Mouse (Mus musculus) heart, postnatal 14 days (tissue): ENCODE data around the gene Ttll12. TPM values are rescaled to one million over a fixed set of nuclear protein-coding genes. Genes with fewer than 3 reads are reported as not detected.

Source experiments
- DNase-seq, 2 experiments: peaks; one replicate each; pipeline ENCODE4 v3.0.0; 2021 to 2022
- intact Hi-C: fragments of 180-260 bp; cut with DNase I; formaldehyde crosslinking; loops from one replicate; pipeline ENCODE4 v1.15.1; 2025
- total RNA-seq, 2 experiments: library from RNA; stranded (reverse); gene quantifications; 2 replicates each; pipeline ENCODE4 v1.2.3; 2021

Ttll12 gene
- total RNA-seq, 2 experiments from 2014 or later, result 5.1 to 6.0 TPM

DNA sequence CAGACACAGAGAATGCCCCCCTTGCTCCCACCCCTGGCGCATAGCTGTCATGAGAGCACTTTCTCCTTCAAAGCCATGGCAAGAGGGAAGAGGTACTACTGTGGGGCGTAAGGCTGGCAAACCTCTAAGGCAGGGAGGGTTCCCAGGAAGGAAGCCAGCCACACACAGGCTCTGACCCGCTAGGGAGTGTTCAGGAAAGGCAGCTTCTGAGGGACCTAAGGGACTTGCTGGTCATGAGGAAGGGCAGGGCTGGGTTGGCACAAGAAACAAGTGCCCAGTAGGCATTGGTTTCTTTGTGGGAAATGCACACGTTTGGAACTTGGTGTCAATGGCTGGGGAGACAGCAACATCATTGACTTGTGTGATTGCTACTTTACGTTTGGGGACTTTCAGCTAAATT is 29.0 kb downstream of the Ttll12 start:
- DNase-seq, result no peak
- intact Hi-C loops, result loop anchor here (5.0 kb wide), 1 partner anchor 36 kb away; no protein-coding TSS in a partner anchor

DNA sequence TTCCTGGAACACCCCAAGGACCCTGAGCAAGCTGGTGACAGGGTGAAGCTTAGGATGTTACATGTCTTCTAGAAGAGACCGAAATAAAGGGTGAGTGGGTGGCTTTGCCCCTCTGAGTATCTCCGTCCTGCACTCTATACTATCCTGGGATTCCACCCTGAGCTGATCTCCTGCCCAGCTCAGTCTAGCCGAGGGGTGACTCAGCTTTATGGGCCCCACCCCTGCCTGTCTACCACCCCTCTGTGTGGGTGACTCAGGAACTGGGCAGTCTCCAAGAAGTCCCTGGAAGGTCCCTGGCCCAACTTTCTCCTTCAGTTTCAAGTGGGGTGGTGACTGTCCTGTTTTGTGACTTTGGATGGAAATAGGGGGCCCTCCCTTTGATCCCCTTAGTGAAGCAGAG is 29.5 kb downstream of the Ttll12 start:
- intact Hi-C loops, result loop anchor here (5.0 kb wide), 1 partner anchor 37 kb away; no protein-coding TSS in a partner anchor
- DNase-seq, result peak; percentile 30 to 42

- intact Hi-C loops, result loop anchor here (2.0 kb wide), 1 partner anchor 35 kb away; no protein-coding TSS in a partner anchor
- peak; percentile 53 to 63 for DNase-seq
Observed at GRCm38 (mm10) chr15:83563857-83564651, 30.9 kb downstream of the Ttll12 start.

- intact Hi-C loops, result loop anchor here (2.0 kb wide), 1 partner anchor 35 kb away; no protein-coding TSS in a partner anchor
- DNase-seq, result peak; percentile 67 to 70
Observed at GRCm38 (mm10) chr15:83563327-83563856, 31.6 kb downstream of the Ttll12 start, which contains the start of the genes Tspo and Mcat. TSS of gene Tspo (plus strand) at chr15:83563592. TSS of gene Mcat (minus strand) at chr15:83563787.

GRCm38 (mm10) chr15:83562626-83563270 is 32.2 kb downstream of the Ttll12 start:
- peak; percentile 84 to 90 for DNase-seq
- intact Hi-C loops, result loop anchor here (2.0 kb wide), 1 partner anchor 34 kb away; no protein-coding TSS in a partner anchor

GRCm38 (mm10) chr15:83560941-83561477 is 33.9 kb downstream of the Ttll12 start:
- no peak for DNase-seq
- intact Hi-C loops, result no loop called here

DNA sequence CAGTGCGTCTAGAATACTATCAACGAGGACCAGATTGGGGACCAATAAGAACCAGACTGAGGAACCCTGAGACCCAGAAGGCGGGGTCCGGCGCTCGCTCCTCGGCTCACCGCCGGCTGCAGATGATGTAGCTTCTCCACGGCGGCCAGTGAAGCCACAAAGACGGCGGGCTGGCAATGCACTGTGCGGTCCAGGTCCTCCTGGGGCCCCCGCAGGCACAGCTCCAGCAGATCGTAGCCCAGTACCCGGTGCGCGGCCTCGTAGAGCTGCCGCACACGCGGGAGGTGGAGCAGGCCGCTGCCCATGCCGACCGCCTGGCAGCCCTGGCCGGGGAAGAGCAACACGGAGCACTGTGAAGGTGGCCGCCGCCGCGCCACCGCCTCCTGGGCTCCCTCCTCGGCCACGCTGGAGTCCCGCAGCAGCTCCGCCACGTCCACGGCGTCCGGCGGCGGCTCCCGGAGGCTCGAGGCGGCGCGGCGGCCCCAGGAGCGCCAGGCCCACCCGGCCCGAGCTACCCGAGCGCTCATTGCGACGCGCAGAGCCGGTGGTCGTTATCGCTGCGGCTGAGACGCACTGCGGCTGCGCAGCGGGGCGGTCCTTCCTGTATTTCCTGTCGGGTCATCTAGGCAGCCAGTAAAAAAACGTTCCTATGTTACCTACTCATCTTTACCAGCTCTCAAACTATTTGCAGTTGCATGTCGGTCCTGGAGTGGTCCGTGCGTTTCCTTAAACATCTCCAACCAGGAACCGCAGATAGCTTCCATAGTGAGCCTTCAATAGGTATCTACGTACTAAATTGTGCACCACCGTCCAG is 39.6 kb downstream of the Ttll12 start:
- DNase-seq, result peak; percentile 88 to 90
- intact Hi-C loops, result no loop called here

- DNase-seq, result no peak
- intact Hi-C loops, result no loop called here
Observed at GRCm38 (mm10) chr15:83553831-83554230, 41.1 kb downstream of the Ttll12 start.

- no peak for DNase-seq
- intact Hi-C loops, result no loop called here
Observed at GRCm38 (mm10) chr15:83550137-83550536, 44.8 kb downstream of the Ttll12 start.

DNA sequence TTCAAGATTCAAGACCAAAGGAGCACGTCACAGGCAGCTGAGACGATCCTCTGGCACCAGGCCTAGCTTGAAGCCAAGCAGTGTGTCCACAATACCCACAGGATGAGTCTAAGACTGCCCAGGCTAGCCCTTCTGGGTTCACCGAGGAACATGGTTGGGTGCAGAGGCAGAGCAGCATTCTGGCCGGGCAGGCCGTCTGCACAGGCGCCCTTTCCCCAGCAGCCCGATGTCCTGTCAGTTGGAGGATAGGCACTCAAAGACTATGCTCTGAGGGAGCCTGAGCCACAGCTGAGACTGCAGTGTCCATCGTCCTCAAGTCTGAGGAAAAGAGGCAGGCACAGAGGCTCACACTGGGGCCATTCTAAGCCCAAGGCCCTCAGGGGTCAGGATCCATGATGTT is 47.8 kb downstream of the Ttll12 start:
- no peak for DNase-seq
- intact Hi-C loops, result no loop called here

DNA sequence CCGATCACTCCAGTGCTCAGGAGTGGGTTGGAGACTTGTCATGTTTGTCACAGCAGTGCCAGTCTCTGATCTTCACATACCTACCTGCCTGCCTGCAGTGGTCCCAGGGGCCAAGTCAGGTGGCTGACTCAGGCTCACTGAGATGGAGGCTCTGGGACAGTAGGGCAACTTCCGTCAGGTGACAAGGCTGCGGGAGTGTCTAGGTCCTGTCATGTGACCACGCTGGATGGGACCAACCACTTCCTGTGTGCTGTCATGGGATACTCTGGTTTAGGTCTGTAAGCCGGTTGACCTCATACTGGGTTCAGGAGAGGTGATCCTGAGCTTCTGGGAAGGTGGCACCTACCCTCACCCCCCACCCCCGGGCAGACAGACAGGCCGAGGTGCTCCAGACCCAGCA is 48.9 kb downstream of the Ttll12 start:
- intact Hi-C loops, result no loop called here

DNA sequence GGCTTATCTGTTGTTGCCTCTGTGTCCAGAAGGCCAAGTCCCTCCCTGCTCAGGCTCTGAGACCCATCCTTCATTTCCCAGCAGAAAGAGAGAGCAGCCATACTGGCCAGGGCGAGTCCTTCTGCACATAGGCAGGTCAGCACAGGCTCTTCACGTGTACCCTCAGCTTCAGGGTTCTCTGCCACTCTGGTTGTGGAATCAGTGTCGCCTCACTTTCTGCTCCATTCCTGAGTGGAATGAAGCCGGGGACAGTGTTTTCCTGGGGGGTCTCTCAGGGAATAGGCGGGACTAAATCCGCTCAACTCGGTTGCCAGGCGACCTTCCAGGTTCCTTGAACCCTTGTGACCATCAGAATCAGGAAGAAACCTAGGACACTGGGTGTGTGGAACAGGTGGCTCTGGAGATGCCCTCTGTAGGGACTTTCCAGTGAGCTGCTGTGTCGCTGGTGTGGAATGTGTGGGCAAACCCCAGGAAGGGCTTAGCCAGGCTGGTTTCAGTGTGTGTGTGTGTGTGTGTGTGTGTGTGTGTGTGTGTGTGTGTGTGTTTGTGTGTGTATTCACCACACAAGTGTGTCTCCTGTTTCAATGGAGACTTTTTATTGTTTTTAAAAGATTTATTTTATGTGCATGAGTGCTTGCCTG is 53.2 kb downstream of the Ttll12 start:
- no peak for DNase-seq
- intact Hi-C loops, result no loop called here

More for the DNA sequence above, 48.9 kb downstream of the Ttll12 start:
- DNase-seq, result no peak

DNA sequence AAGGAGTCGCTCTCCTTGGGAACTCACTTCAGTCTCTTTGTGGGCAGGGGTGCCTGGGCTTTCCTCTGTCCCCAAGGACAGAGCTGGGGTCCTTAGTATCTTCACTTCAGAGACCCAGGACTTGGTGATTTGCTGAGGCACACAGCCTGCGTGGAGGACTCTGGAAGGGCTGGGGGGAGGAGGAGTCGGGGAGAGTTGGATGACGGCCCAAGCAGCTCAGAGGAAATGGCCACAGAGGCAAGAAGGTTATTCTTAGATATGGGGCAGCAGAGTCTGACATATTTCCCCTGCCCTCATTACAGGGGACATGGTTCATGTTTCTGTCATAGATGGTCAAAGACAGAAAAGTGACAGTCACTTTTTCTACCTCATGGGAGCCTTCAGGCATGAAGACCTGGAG is 55.1 kb downstream of the Ttll12 start:
- DNase-seq, result peak; percentile 74 to 78
- intact Hi-C loops, result no loop called here

DNA sequence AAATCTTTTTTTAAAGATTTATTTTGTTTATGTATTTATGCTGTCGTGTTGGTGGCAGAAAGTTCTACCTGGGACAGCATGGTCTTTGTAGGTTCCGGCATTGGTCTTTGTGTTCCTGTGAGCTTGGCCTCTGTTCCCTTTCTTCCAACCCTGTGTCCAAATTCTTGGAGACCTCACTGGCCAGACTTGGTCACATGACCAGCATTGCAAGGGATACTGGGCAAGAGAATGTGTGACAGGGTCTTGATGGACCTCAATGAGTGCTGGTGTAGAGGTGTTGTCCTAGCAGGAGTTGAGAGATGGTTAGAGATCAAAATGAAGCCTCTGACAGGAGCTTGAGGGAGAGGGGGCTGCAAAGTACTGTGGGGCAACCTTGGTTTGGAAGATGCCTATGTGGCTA is 56.1 kb downstream of the Ttll12 start:
- DNase-seq, result no peak
- intact Hi-C loops, result no loop called here

DNA sequence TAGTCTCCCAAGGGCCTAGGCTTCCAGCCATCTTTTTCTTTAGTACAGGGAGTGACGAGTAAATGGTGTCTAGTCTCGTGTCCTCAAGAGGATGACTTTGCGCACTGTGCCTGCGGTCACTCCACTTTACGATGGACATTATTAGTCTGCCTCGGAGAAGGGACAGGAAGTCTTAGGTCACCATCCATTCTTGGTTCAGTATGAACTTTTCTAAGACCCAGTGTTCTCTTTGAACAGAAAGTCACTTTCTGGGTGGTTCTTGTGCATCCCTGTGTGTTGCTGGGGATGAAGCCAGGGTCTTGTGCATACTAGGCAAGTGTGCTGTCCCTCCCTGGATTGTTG is 59.1 kb downstream of the Ttll12 start:
- intact Hi-C loops, result no loop called here
- no peak for DNase-seq

GRCm38 (mm10) chr15:83534960-83535889 is 59.7 kb downstream of the Ttll12 start:
- DNase-seq, result peak; percentile 27 to 37

DNA sequence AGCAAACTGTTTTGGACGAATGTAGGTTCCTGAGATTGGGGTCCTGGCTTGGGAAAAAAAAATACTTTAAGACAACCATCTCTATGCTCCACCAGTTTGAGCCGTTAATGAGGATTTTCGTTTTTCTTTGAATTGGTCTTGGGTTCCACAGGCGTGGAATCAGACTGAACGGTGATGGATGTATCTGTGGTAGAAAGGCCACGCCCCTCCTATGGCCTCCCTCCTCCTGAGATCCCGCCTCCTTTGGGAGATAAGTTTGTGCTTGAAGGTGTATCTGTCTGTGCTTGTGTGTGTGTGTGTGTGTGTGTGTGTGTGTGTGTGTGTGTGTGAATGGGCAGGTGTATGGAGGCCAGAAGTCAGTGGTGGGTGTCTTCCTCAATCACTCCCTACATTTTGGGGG is 62.4 kb downstream of the Ttll12 start:
- no peak for DNase-seq
- intact Hi-C loops, result no loop called here

More at GRCm38 (mm10) chr15:83534960-83535889, 59.7 kb downstream of the Ttll12 start:
- intact Hi-C loops, result no loop called here

DNA sequence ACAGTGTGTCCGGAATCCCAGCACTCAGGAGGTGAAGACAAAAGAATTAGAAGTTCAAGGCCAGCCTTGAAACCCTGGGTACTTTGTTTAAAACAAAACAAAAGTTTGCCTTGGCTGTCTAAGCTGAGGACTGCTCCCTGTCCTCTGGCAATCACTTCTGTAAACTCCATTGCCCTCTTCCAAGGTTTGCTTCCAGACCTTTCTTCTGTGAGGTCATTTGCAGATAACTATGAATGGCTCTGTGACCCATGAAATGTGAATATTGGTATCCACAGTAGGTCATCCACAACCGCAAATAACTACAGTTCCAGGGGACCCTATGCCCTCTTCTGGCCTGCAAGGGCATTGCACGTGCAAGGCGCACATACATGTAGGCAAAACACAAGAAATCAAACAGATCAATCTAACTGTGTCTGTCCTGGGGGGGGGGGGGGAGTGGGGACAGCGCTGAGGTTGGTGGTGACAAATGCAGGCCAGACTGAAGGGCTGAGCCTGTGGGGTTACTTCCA is 62.9 kb downstream of the Ttll12 start:
- DNase-seq, result no peak

More for the DNA sequence above, 62.9 kb downstream of the Ttll12 start:
- intact Hi-C loops, result no loop called here
